Mouse (Mus musculus): ENCODE measurements around the gene Cby1.
A peak's percentile ranks its signal among the peaks of the same experiment; 100 is the strongest.
"Not testable (repeated sequence)": the region's sequence is repeated elsewhere in the genome, so short reads cannot be mapped to it uniquely, and the experiment has no call there.

The Cby1 gene

GRCm38 (mm10) chr15:79658531-79659375, at the start of gene Cby1, which contains the start of gene Fam227a:
Gene Cby1, plus strand, starts transcription at chr15:79659199.
Gene Fam227a, minus strand, starts transcription at chr15:79658956.
- DNase-seq (ENCODE audit: extremely low spot score, low spot score), result peak; percentile 99

DNA sequence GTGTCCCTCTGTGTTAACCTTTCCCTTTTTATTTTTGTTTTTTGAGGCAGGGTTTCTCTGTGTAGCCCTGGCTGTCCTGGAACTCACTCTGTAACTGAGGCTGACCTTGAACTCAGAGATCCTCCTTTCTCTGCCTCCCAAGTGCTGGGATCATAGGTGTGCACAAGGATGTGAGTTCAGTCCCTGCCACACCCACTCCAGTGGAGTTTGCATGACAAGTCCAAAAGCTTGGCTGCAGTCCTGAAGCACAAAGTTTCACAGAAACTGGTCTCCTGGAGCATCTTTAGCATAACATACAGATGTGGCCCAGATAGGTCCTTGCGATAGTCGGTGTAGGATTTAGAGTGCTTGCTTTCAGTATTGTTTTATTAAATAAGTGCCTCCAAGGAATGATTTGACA, 49.8 kb upstream of the Cby1 start:
- DNase-seq (ENCODE audit: extremely low spot score, low spot score), result no peak

DNA sequence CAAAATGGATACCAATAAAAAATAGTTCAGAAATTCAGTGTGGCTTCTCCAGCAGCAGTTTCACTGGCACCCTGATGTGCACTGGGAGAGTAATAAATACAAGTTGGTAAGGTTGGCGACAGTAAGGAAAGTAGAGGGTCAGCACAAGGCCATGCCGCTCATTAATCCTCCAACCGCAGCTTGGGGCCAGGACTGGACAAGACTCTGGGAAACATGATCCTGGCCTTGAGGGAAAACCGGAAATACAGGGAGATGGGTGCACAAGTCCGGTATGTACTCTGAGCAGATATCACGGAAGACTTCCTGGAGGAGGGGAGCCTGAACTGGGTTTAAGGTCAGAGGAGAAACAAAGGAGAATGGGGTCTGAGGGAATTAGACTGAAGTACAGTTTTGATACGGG, 43.5 kb upstream of the Cby1 start:
- no peak for DNase-seq (ENCODE audit: extremely low spot score, low spot score)

DNA sequence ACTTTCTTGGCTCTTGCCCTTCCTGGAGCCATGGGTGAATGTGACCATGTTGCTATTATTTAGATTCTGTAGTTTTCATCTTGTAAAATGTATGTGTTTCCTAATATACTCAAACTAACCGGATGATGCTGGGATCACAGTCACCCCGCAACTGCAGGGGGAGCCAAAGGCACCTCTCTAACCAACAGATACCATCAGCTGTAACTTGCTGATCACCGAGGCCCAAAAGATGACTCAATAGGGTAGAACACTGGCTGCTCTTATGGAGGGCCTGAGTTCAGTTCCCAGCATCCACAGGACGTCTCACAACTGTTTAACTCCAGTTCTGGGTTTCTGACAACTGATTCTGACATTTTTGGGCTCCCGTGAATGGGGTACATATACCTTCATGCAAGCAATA, 42.3 kb upstream of the Cby1 start:
- DNase-seq (ENCODE audit: extremely low spot score, low spot score), result no peak

GRCm38 (mm10) chr15:79617135-79617534, 41.9 kb upstream of the Cby1 start:
- no peak for DNase-seq (ENCODE audit: extremely low spot score, low spot score)

GRCm38 (mm10) chr15:79618456-79618855, 40.5 kb upstream of the Cby1 start:
- DNase-seq (ENCODE audit: extremely low spot score, low spot score), result no peak

DNA sequence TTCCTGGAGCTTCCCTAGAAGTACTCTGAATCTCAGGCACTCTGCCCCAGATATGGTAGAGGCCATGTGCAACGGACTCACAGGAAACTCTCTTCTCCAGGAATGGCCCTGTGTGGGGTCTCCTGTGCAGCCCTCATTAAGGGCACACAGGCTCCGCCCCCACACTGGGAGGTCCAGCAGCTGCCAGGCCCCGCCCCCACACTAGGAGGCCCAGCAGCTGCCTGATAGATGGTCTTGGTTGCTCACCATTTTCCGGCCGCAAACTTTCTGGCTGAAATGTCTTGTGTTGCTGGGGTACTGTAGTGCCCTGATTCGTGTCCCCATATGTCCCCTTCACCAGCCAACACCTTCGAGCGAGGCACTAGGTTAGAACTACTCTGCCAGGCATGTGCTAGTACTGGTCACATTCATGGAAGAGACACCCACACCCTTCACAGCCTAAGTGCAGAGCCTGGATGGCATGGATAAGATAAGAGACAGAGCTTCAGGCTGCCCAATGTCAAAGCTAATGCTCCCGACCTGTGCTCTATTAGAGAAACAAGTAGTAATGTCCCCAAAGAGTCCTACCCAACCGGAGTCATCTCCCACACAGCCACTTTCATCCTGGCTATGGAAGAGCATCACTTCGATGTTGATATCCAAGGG, 39.1 kb upstream of the Cby1 start:
- no peak for DNase-seq (ENCODE audit: extremely low spot score, low spot score)

GRCm38 (mm10) chr15:79630471-79630870, 28.5 kb upstream of the Cby1 start:
- DNase-seq (ENCODE audit: extremely low spot score, low spot score), result no peak

GRCm38 (mm10) chr15:79641135-79641817, 17.7 kb upstream of the Cby1 start:
- DNase-seq (ENCODE audit: extremely low spot score, low spot score), result no peak

- DNase-seq (ENCODE audit: extremely low spot score, low spot score), result no peak
Measured at GRCm38 (mm10) chr15:79645483-79645882, 13.5 kb upstream of the Cby1 start.

DNA sequence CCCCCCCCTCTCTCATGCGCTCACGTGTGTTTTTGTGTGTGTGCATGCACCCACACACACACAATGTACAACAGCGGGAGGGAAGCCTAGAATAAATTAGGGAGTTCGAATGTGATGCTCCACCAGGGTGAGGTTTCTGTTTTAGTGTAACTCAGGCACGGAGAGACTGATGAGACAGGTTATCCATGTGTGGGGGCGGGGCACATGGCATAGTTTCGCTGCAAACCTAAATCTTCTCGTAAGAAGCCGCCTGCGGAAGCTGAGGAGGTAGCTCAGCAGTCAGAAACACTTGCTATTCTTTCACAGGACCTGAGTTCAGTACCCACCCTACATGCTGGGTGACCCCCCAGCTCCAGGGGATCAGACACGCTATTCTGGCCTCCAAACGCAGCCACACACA, 10.9 kb upstream of the Cby1 start:
- no peak for DNase-seq (ENCODE audit: extremely low spot score, low spot score)

DNA sequence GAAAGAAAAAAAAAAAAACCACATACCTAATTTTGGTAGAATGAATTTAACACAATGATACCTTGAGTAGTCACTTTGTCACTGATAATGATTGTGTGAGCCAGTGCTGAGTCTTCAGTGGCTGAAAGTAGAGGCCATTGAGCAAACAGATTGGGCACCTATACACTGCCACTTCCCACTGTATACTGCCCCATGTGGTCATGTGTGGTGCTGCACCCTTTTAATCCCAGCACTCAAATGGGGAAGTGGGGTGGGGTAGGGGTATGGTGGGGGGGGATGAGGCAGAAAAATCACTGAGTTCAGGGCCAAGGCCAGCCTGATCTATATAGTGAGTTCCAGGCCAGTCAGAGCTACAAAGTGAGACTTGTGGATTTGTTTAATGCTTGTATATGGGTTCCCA, 8.4 kb upstream of the Cby1 start:
- peak; percentile 46 for DNase-seq (ENCODE audit: extremely low spot score, low spot score)

GRCm38 (mm10) chr15:79651481-79651880, 7.5 kb upstream of the Cby1 start:
- no peak for DNase-seq (ENCODE audit: extremely low spot score, low spot score)

GRCm38 (mm10) chr15:79656451-79656850, 2.5 kb upstream of the Cby1 start:
- DNase-seq (ENCODE audit: extremely low spot score, low spot score), result no peak

- DNase-seq (ENCODE audit: extremely low spot score, low spot score), result peak; percentile 81
Measured at GRCm38 (mm10) chr15:79657837-79658530, 1.0 kb upstream of the Cby1 start.

DNA sequence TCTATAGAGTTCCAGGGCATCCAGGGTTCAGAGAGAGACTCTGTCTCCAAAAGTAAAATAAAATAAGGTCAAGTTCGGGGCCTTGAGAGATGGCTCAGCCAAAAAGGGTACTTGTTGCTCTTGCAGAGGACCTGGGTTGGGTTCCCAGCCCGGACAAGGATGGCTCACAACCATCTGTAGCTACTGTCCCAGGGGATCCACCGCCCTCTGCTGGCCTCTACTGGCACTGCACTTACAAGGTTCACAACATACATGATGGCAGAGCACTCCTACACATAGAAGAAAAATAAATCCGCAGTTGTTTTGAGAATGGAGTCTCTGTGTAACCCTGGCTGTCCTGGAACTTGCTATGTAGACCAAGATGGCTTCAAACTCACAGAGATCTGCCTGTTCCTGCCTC, 2.9 kb downstream of the Cby1 start:
- peak; percentile 37 for DNase-seq (ENCODE audit: extremely low spot score, low spot score)

DNA sequence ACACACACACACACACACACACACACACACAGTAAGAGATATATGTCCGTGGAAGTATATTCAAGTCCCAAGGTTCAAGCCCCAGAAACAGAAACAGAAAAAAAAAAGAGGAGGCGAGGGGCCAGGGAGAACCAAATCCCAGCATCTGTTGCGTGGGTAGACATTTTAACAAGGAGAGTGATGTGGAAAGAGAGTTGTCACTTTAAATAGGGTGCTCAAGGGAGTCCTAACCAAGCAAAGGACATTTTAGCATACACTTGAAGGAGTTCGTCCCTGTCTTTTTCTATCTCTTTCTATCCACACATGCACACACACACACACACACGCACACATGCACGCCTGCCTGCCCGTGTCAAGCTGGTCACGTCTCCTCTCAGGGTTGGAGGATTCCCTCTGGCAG, 5.7 kb downstream of the Cby1 start:
- DNase-seq (ENCODE audit: extremely low spot score, low spot score), result no peak

DNA sequence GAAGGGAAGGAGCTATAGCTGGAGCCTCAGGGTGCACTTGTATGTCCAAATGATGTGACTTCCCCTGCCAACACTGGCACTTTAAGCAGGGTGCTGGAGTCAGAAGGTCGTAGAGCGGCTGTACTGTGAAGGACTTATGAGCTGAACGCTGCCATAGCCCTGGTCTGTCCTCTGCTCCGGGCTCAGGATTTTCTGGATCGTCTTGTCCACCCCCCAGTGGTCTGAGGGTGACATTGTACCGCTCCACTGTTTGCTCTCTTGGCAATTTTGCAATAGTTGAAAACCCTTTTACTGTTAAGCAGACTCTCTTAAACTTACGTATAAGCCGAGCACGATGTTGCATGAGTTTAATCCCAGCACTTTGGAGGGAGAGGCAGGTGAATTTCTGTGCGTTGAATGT, 10.2 kb downstream of the Cby1 start:
- DNase-seq (ENCODE audit: extremely low spot score, low spot score), result no peak

- DNase-seq (ENCODE audit: extremely low spot score, low spot score), result peak; percentile 91
Measured at GRCm38 (mm10) chr15:79670249-79670971, 11.4 kb downstream of the Cby1 start, which contains the start of gene Tomm22. Gene Tomm22, plus strand, starts transcription at chr15:79670861.

DNA sequence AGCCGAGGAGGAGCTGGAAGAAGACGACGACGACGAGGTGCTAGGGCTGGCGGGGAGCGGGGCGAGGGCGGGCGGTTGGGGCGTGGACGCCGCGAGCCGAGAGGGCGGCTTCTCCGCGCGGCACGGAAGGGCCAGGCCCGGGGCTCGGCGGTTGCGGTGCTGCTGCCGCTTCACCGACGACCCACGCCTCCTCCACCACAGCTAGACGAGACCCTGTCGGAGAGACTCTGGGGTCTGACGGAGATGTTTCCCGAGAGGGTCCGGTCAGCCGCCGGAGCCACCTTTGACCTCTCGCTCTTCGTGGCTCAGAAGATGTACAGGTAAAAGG, 11.9 kb downstream of the Cby1 start:
- no peak for DNase-seq (ENCODE audit: extremely low spot score, low spot score)

DNA sequence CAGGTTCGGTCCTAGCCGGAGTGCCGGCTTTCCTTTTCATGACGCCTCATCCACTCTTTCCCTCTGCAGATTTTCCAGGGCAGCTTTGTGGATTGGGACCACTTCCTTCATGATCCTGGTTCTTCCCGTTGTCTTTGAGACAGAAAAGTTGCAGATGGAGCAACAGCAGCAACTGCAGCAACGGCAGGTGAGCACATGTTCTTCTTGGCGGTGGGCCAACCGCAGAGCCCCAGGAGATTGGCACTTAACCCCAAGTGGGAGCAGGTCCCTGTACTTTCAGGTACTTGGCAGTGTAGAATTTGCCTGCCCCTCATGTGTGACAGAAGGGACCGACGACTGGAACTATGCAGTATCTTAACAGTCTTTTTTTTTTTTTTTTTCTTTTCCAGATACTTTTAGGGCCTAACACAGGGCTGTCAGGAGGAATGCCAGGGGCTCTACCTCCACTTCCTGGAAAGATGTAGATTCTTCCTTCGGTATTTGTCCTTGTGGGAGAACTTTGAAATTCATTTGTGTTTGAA, 12.9 kb downstream of the Cby1 start:
- not testable (repeated sequence) for DNase-seq (ENCODE audit: extremely low spot score, low spot score)

Data from neural tube, embryonic 10.5 days (tissue).